Mouse (Mus musculus) forebrain, embryonic 10.5 days (tissue): Measurements from ENCODE around the gene Rpl22. TPM values are rescaled to one million over a fixed set of nuclear protein-coding genes. Genes with fewer than 3 reads are reported as not detected.

Source experiments
- DNase-seq: peaks from one replicate; pipeline ENCODE4 v3.0.0-alpha.2; 2017; ENCODE audit warnings: low spot score; ENCODE audit errors: extremely low spot score
- H3K27ac ChIP-seq: fragments of 300-500 bp; sonication (generic); 2 replicates; pipeline ENCODE4 v1.5.1; 2016; ENCODE audit warnings: mild to moderate bottlenecking
- H3K27me3 ChIP-seq: fragments of 300-500 bp; sonication (generic); 2 replicates; pipeline ENCODE4 v1.6.1; 2016; ENCODE audit warnings: mild to moderate bottlenecking; ENCODE audit not compliant: poor library complexity, severe bottlenecking
- H3K36me3 ChIP-seq: fragments of 300-500 bp; sonication (generic); replicated peaks from 2 replicates; pipeline ENCODE4 v1.6.1; 2016; ENCODE audit warnings: mild to moderate bottlenecking, moderate library complexity
- H3K4me1 ChIP-seq: fragments of 300-500 bp; sonication (generic); 2 replicates; pipeline ENCODE4 v1.6.1; 2016
- H3K4me3 ChIP-seq: fragments of 300-500 bp; sonication (generic); 2 replicates; pipeline ENCODE4 v1.5.1; 2016; ENCODE audit warnings: mild to moderate bottlenecking, moderate library complexity
- H3K9me3 ChIP-seq: fragments of 300-500 bp; sonication (generic); 2 replicates; pipeline ENCODE4 v1.6.1; 2016; ENCODE audit warnings: mild to moderate bottlenecking, moderate library complexity
- WGBS: fragments of 180-500 bp; shearing (Covaris S2); methylation state at CpG from one replicate; pipeline ENCODE4 v1.1.7; 2016; 5-methylcytosine and 5-hydroxymethylcytosine counted together
- polyA plus RNA-seq: library from polyadenylated mRNA; unstranded; fragments of >200 nt; fragmentation: Nextera tagmentation; extraction: Ambion mirVana; gene quantifications from 2 replicates; pipeline ENCODE4 v1.2.1, GENCODE M21; 2016

Rpl22 gene
- 363 and 368 TPM in 2 replicates for polyA plus RNA-seq

DNA sequence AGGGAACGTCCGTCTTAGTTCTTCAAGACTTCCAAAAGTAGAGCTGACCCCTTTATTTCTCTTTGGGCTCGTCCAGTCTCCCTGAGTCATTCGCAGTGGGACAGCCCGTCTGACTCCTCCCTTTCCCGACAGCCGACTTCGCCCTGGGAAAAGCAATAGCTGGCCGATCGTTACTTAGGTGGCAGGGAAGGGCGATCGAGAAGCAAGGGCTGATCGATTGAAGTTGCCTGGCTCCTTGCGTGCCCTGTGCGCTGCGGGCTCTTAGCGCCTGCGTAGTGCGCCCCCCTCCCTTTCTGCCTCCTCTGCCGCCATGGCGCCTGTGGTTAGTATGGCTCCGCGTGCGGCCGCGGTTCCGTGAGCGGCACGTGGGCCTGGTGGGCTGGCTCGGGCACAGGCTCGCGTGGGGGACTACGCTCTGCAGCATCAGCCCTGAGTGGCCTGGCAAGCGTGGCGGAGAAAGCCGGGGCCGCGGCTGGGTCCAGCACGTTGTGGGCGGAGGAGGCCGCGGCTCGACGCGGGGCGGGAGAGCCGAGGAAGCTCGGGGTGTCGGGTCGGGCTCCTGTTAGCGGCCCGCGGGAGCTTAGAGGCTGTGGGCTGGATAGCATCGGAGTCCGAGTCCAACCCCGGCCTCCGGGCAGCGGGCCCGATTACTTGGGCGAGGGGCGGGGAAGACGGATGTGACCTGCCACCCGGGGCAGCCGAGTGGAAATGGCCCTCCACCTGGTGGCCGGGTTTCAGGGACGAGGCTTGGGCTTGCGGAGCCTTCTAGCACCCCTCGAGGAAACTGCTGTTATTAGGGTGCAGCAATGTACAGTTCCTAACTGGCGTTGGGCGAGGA lies at the start of gene Rpl22:
Gene Rpl22 (plus strand): TSS at position 169 of the 838 bp plus-strand sequence.
- no peaks in the 10 kb centered on the region for H3K9me3 ChIP-seq
- WGBS = under 1% methylated on average over 70 of the region's 70 CpGs
- H3K4me1 ChIP-seq = peaks cover 24% of the 10 kb centered on the region
- no peaks in the 10 kb centered on the region for H3K27me3 ChIP-seq
- DNase-seq = peak; percentile 94
- peaks cover 38% of the 10 kb centered on the region for H3K36me3 ChIP-seq
- H3K4me3 ChIP-seq = peak within 1 kb of the TSS; percentile 75
- peak within 1 kb of the TSS; percentile 94 for H3K27ac ChIP-seq

GRCm38 (mm10) chr4:152276389-152277347 lies 48.9 kb upstream of the Rpl22 start:
- Histone ChIP-seq H3K36me3 (peaks cover 2% of the 10 kb centered on the region; the same call in 1 of the 2 replicates), H3K4me3 (no peak overlapping the region), H3K4me1 (peaks cover 48% of the 10 kb centered on the region), H3K27me3 (peaks cover 89% of the 10 kb centered on the region), H3K27ac (no peak overlapping the region), H3K9me3 (no peaks in the 10 kb centered on the region)
- WGBS = 50% methylated on average over 10 of the region's 10 CpGs
- DNase-seq = peak; percentile 62

DNA sequence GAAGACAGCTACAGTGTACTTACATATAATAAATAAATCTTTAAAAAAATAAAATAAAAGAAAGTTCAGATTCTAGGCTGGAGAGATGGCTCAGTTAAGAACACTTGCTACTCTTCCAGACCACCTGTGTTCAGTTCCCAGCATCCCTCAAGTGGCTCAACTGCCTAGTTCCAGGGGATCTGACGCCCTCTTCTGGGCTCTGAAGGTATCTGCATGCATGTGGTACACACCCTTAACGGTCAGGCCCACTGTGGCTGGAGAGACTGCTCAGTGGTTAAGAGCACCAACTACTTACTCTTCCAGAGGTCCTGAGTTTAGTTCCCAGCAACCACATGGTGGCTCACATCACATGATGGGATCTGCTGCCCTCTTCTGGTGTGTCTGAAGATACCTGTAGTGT lies 47.6 kb upstream of the Rpl22 start:
- Histone ChIP-seq H3K9me3 (no peaks in the 10 kb centered on the region), H3K27ac (no peak overlapping the region), H3K27me3 (peaks cover 89% of the 10 kb centered on the region), H3K4me3 (no peak overlapping the region), H3K36me3 (peaks cover 2% of the 10 kb centered on the region; the same call in 1 of the 2 replicates), H3K4me1 (peaks cover 38% of the 10 kb centered on the region)
- WGBS = 75% methylated on average over 2 of the region's 2 CpGs
- DNase-seq = no peak

- no peak overlapping the region for H3K27ac ChIP-seq
- H3K27me3 ChIP-seq = peaks cover 89% of the 10 kb centered on the region
- no peak for DNase-seq
- WGBS = 91% methylated on average over 23 of the region's 23 CpGs
- H3K36me3 ChIP-seq = peaks cover 2% of the 10 kb centered on the region; the same call in 1 of the 2 replicates
- H3K4me3 ChIP-seq = no peak overlapping the region
- no peaks in the 10 kb centered on the region for H3K9me3 ChIP-seq
- peaks cover 38% of the 10 kb centered on the region for H3K4me1 ChIP-seq
Measured at GRCm38 (mm10) chr4:152278986-152279385, 46.6 kb upstream of the Rpl22 start.

GRCm38 (mm10) chr4:152281601-152282000 lies 43.9 kb upstream of the Rpl22 start:
- no peak overlapping the region for H3K27ac ChIP-seq
- no peak for DNase-seq
- H3K4me1 ChIP-seq = peaks cover 29% of the 10 kb centered on the region
- no peak overlapping the region for H3K4me3 ChIP-seq
- WGBS = 47% methylated on average over 15 of the region's 15 CpGs
- H3K9me3 ChIP-seq = no peaks in the 10 kb centered on the region
- peaks cover 89% of the 10 kb centered on the region for H3K27me3 ChIP-seq
- peaks cover 2% of the 10 kb centered on the region; the same call in 1 of the 2 replicates for H3K36me3 ChIP-seq

DNA sequence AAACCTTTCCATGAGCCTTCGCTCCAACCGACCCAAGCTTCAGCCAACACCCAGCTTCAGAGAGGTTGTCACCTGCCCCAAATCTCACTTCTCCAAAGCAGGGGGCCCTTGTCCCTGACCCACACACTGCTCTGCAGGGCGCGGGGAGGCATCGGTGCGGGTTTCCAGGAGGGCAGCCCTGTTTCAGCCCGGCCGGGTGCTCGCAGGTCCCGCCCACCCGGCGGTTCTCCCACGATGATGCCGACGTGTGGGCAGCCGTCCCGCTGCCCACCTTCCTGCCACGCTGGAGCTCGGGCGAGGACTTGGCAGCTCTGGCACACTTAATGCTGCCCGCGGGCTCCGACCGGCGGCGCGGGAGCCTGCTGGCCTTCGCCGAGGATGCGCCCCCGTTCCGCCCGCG lies 42.8 kb upstream of the Rpl22 start:
- H3K4me3 ChIP-seq = peak overlapping the region; percentile 45
- peaks cover 91% of the 10 kb centered on the region for H3K27me3 ChIP-seq
- WGBS = 20% methylated on average over 34 of the region's 34 CpGs
- no peak for DNase-seq
- peaks cover 2% of the 10 kb centered on the region; the same call in 1 of the 2 replicates for H3K36me3 ChIP-seq
- no peaks in the 10 kb centered on the region for H3K9me3 ChIP-seq
- peaks cover 33% of the 10 kb centered on the region for H3K4me1 ChIP-seq
- peak overlapping the region; percentile 56; the same call in 1 of the 2 replicates for H3K27ac ChIP-seq

- H3K9me3 ChIP-seq = no peaks in the 10 kb centered on the region
- peaks cover 97% of the 10 kb centered on the region for H3K27me3 ChIP-seq
- peak overlapping the region; percentile 45 for H3K4me3 ChIP-seq
- peaks cover 40% of the 10 kb centered on the region for H3K4me1 ChIP-seq
- peaks cover 2% of the 10 kb centered on the region; the same call in 1 of the 2 replicates for H3K36me3 ChIP-seq
- peak; percentile 86 for DNase-seq
- peak overlapping the region; percentile 56; the same call in 1 of the 2 replicates for H3K27ac ChIP-seq
- WGBS = 4% methylated on average over 70 of the region's 70 CpGs
Measured at GRCm38 (mm10) chr4:152283186-152283950, 42.2 kb upstream of the Rpl22 start.

DNA sequence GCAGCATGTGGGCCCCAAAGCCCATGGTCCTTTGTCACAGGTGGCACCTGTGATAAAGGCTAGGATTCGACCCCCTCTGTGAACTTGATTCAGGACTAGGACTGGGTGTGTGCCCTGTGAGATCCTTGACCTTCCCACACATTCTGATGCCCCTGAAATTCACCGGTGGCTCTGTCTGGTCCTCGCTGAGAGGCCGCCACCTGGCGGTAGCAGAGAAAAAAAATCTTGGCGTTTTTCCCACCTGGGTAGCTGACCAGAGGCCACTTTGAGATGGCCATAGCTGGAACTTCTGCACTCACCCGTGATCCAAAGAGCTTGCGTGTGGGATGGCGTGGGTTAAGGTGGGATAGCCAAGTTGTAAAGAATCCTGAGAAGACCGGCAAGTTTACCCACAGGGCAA lies 40.0 kb upstream of the Rpl22 start:
- WGBS = 2% methylated on average over 10 of the region's 10 CpGs
- Histone ChIP-seq H3K4me3 (no peak overlapping the region), H3K27me3 (peaks cover 99% of the 10 kb centered on the region), H3K9me3 (peaks cover 3% of the 10 kb centered on the region), H3K27ac (no peak overlapping the region), H3K4me1 (peaks cover 54% of the 10 kb centered on the region), H3K36me3 (no peaks in the 10 kb centered on the region; the same call in 1 of the 2 replicates)
- no peak for DNase-seq

DNA sequence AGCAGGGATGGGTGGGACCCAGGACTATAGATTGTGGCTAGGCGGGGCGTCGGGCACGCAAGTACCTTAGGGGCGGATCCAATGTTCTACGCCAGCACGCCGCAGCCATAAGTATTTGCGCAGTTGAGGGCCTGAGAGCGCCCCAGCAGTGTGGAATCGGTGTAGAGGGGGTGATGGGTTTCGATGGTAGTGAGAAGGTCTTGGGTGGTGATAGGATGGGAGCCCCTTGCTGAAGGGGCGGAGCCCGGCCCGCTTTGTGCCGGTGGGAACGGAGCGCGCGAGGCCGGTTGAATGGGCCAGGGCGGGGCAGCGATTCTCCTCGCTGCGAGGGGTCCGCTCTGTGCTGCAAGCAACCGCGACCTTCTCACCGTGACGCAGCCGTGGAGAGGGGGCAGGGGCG lies 39.4 kb upstream of the Rpl22 start:
- no peak for DNase-seq
- Histone ChIP-seq H3K27ac (no peak overlapping the region), H3K4me1 (peaks cover 61% of the 10 kb centered on the region), H3K36me3 (no peaks in the 10 kb centered on the region; the same call in 1 of the 2 replicates), H3K27me3 (peaks cover 99% of the 10 kb centered on the region), H3K4me3 (peak overlapping the region; percentile 45), H3K9me3 (peaks cover 3% of the 10 kb centered on the region)
- under 1% methylated on average over 32 of the region's 32 CpGs for WGBS

- Histone ChIP-seq H3K4me3 (peak overlapping the region; percentile 45), H3K27me3 (peaks cover 99% of the 10 kb centered on the region), H3K36me3 (no peaks in the 10 kb centered on the region), H3K9me3 (peaks cover 3% of the 10 kb centered on the region), H3K27ac (no peak overlapping the region), H3K4me1 (peaks cover 68% of the 10 kb centered on the region)
- peak; percentile 67 for DNase-seq
- 3% methylated on average over 26 of the region's 26 CpGs for WGBS
Measured at GRCm38 (mm10) chr4:152286887-152287286, 38.7 kb upstream of the Rpl22 start.

DNA sequence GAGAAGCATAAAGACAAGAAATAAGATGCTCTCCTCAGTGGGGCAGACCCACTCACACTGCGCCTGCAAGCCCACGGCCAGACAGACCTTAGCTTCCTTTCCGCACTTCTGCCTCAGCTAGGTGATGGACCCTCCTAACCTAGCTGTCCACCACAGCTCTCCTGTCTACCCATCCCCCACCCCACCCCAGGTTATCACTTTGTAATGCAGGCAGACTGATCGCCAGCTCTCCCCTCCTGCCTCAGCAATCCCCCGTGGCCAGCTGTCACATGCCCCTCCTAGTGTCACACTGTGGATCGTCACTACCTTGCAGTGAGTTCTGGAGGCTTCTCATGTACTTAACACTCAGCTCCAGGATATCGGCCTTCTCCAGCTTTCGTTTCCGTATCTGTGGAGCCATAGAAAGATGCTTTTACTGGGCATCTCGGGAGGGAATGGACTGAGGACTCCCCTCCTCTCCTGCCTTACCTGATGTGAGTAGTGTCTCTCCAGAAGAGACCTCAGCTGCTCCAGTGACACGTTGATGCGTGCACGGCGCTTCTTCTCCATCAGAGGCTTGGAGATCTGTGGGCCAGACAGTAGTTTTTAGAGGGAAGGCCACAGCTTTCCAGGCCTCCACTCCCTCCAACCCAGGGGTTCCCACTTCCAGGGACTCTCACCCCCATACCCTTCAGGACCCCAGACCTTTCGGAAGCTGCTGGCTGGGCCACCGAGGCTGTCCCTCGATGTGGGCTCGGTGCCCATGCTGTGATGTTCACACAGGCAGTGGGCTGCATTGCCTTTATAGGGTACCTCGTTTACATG lies 38.0 kb upstream of the Rpl22 start:
- WGBS = 8% methylated on average over 19 of the region's 19 CpGs
- DNase-seq = no peak

More for the DNA sequence above, 38.0 kb upstream of the Rpl22 start:
- H3K27ac ChIP-seq = no peak overlapping the region
- H3K9me3 ChIP-seq = peaks cover 3% of the 10 kb centered on the region
- peak overlapping the region; percentile 45; the same call in 1 of the 2 replicates for H3K4me3 ChIP-seq
- peaks cover 99% of the 10 kb centered on the region for H3K27me3 ChIP-seq
- no peaks in the 10 kb centered on the region for H3K36me3 ChIP-seq
- peaks cover 74% of the 10 kb centered on the region for H3K4me1 ChIP-seq
